Mouse (Mus musculus): Measurements from ENCODE around the gene Gm5936.
A peak's percentile ranks its signal among the peaks of the same experiment; 100 is the strongest.
"Not testable (repeated sequence)": the region's sequence is repeated elsewhere in the genome, so short reads cannot be mapped to it uniquely, and the experiment has no call there.

Gm5936 gene

GRCm38 (mm10) chrX:74836842-74837522 is at the start of gene Gm5936:
Gene Gm5936, plus strand, starts transcription at chrX:74837196.
- DNase-seq (ENCODE audit: low spot score), result peak; percentile 24

- not testable (repeated sequence) for DNase-seq (ENCODE audit: low spot score)
These were observed 19.1 kb downstream of the Gm5936 start for GRCm38 (mm10) chrX:74856104-74856503.

GRCm38 (mm10) chrX:74880123-74880522 is 43.1 kb downstream of the Gm5936 start:
- DNase-seq (ENCODE audit: low spot score), result not testable (repeated sequence)
